Mouse (Mus musculus): ENCODE results near the gene Ddx4. TPM values are rescaled to one million over a fixed set of nuclear protein-coding genes. Genes with fewer than 3 reads are reported as not detected.
"Not testable (repeated sequence)": the region's sequence is repeated elsewhere in the genome, so short reads cannot be mapped to it uniquely, and the experiment has no call there.

Gene Ddx4
- polyA plus RNA-seq, 1 experiment from 2014 or later: 0.41 TPM

GRCm38 (mm10) chr13:112582291-112582690 is 70.0 kb downstream of the Ddx4 start:
- ATAC-seq (ENCODE audit: insufficient number of reproducible peaks, insufficient read depth, low FRiP score, low TSS enrichment, low read depth): no peak
- Histone ChIP-seq H3K27me3 (no peaks in the 10 kb centered on the region), H3K4me3 (no peak overlapping the region), H3K9me3 (0 out of 2 replicates have a peak, but pooled peaks cover 3% of the 10 kb centered on the region), H3K27ac (no peak overlapping the region), H3K9ac (no peak overlapping the region), H3K4me2 (no peak overlapping the region), H3K4me1 (peaks cover 11% of the 10 kb centered on the region; the same call in 1 of the 2 replicates), H3K36me3 (no peaks in the 10 kb centered on the region)
- WGBS: 86% methylated on average over 8 of the region's 8 CpGs

GRCm38 (mm10) chr13:112581796-112582195 is 70.5 kb downstream of the Ddx4 start:
- Histone ChIP-seq H3K9me3 (0 out of 2 replicates have a peak, but pooled peaks cover 3% of the 10 kb centered on the region), H3K9ac (no peak overlapping the region), H3K27me3 (no peaks in the 10 kb centered on the region), H3K4me1 (peaks cover 11% of the 10 kb centered on the region; the same call in 1 of the 2 replicates), H3K4me3 (no peak overlapping the region), H3K4me2 (no peak overlapping the region), H3K27ac (no peak overlapping the region), H3K36me3 (no peaks in the 10 kb centered on the region)
- no peak for ATAC-seq (ENCODE audit: insufficient number of reproducible peaks, insufficient read depth, low FRiP score, low TSS enrichment, low read depth)
- 78% methylated on average over 3 of the region's 3 CpGs for WGBS

- H3K4me2 ChIP-seq: no peak overlapping the region
- H3K4me3 ChIP-seq: no peak overlapping the region
- 31% methylated on average over 11 of the region's 11 CpGs for WGBS
- H3K27me3 ChIP-seq: no peaks in the 10 kb centered on the region
- no peak for ATAC-seq (ENCODE audit: insufficient number of reproducible peaks, insufficient read depth, low FRiP score, low TSS enrichment, low read depth)
- peaks cover 11% of the 10 kb centered on the region; the same call in 1 of the 2 replicates for H3K4me1 ChIP-seq
- no peak overlapping the region for H3K27ac ChIP-seq
- H3K9me3 ChIP-seq: 0 out of 2 replicates have a peak, but pooled peaks cover 3% of the 10 kb centered on the region
- no peaks in the 10 kb centered on the region for H3K36me3 ChIP-seq
- no peak overlapping the region for H3K9ac ChIP-seq
Observed at GRCm38 (mm10) chr13:112580590-112581320, 71.5 kb downstream of the Ddx4 start.

- H3K36me3 ChIP-seq; H3K27ac ChIP-seq; H3K4me3 ChIP-seq; H3K4me2 ChIP-seq; ATAC-seq (ENCODE audit: insufficient number of reproducible peaks, insufficient read depth, low FRiP score, low TSS enrichment, low read depth); H3K9me3 ChIP-seq; H3K9ac ChIP-seq; H3K27me3 ChIP-seq: not testable (repeated sequence)
- peaks cover 11% of the 10 kb centered on the region; the same call in 1 of the 2 replicates for H3K4me1 ChIP-seq
- WGBS: 84% methylated on average over 11 of the region's 11 CpGs
Observed at GRCm38 (mm10) chr13:112578041-112578440, 74.2 kb downstream of the Ddx4 start.

- no peak for ATAC-seq (ENCODE audit: insufficient number of reproducible peaks, insufficient read depth, low FRiP score, low TSS enrichment, low read depth)
Observed at GRCm38 (mm10) chr13:112573800-112574199, 78.5 kb downstream of the Ddx4 start.

GRCm38 (mm10) chr13:112570768-112571167 is 81.5 kb downstream of the Ddx4 start:
- no peak for ATAC-seq (ENCODE audit: insufficient number of reproducible peaks, insufficient read depth, low FRiP score, low TSS enrichment, low read depth)
- H3K9ac ChIP-seq: no peak overlapping the region
- 83% methylated on average over 5 of the region's 5 CpGs for WGBS

More at GRCm38 (mm10) chr13:112573800-112574199, 78.5 kb downstream of the Ddx4 start:
- Histone ChIP-seq H3K27me3 (no peaks in the 10 kb centered on the region), H3K36me3 (no peaks in the 10 kb centered on the region), H3K9me3 (0 out of 2 replicates have a peak, but pooled peaks cover 3% of the 10 kb centered on the region), H3K4me3 (no peak overlapping the region), H3K4me2 (no peak overlapping the region), H3K27ac (no peak overlapping the region), H3K4me1 (no peaks in the 10 kb centered on the region), H3K9ac (no peak overlapping the region)

GRCm38 (mm10) chr13:112569606-112570005 is 82.7 kb downstream of the Ddx4 start:
- Histone ChIP-seq H3K36me3 (no peaks in the 10 kb centered on the region), H3K4me2 (no peak overlapping the region), H3K9me3 (no peaks in the 10 kb centered on the region), H3K27me3 (no peaks in the 10 kb centered on the region), H3K9ac (no peak overlapping the region), H3K4me1 (no peaks in the 10 kb centered on the region), H3K4me3 (no peak overlapping the region), H3K27ac (no peak overlapping the region)
- WGBS: 61% methylated on average over 4 of the region's 4 CpGs
- no peak for ATAC-seq (ENCODE audit: insufficient number of reproducible peaks, insufficient read depth, low FRiP score, low TSS enrichment, low read depth)

More at GRCm38 (mm10) chr13:112570768-112571167, 81.5 kb downstream of the Ddx4 start:
- H3K4me3 ChIP-seq: no peak overlapping the region
- no peaks in the 10 kb centered on the region for H3K36me3 ChIP-seq
- no peak overlapping the region for H3K4me2 ChIP-seq
- H3K9me3 ChIP-seq: no peaks in the 10 kb centered on the region
- H3K4me1 ChIP-seq: no peaks in the 10 kb centered on the region
- H3K27me3 ChIP-seq: no peaks in the 10 kb centered on the region
- no peak overlapping the region for H3K27ac ChIP-seq

GRCm38 (mm10) chr13:112560554-112561138 is 91.6 kb downstream of the Ddx4 start:
- H3K36me3 ChIP-seq: no peaks in the 10 kb centered on the region
- H3K27ac ChIP-seq: no peak overlapping the region
- no peak overlapping the region for H3K4me3 ChIP-seq
- no peak for ATAC-seq (ENCODE audit: insufficient number of reproducible peaks, insufficient read depth, low FRiP score, low TSS enrichment, low read depth)
- no peak overlapping the region for H3K9ac ChIP-seq
- no peaks in the 10 kb centered on the region for H3K9me3 ChIP-seq
- 80% methylated on average over 6 of the region's 6 CpGs for WGBS
- H3K27me3 ChIP-seq: no peaks in the 10 kb centered on the region
- H3K4me1 ChIP-seq: peaks cover 5% of the 10 kb centered on the region; the same call in 1 of the 2 replicates
- no peak overlapping the region for H3K4me2 ChIP-seq

GRCm38 (mm10) chr13:112556501-112556900 is 95.8 kb downstream of the Ddx4 start:
- WGBS: 52% methylated on average over 2 of the region's 2 CpGs
- Histone ChIP-seq H3K27me3 (no peaks in the 10 kb centered on the region), H3K4me3 (no peak overlapping the region), H3K4me1 (peaks cover 8% of the 10 kb centered on the region; the same call in 1 of the 2 replicates), H3K4me2 (no peak overlapping the region), H3K9ac (no peak overlapping the region), H3K9me3 (no peaks in the 10 kb centered on the region), H3K36me3 (no peaks in the 10 kb centered on the region), H3K27ac (no peak overlapping the region)
- ATAC-seq (ENCODE audit: insufficient number of reproducible peaks, insufficient read depth, low FRiP score, low TSS enrichment, low read depth): no peak

GRCm38 (mm10) chr13:112553304-112553703 is 99.0 kb downstream of the Ddx4 start:
- no peak overlapping the region for H3K4me3 ChIP-seq
- no peaks in the 10 kb centered on the region for H3K9me3 ChIP-seq
- no peaks in the 10 kb centered on the region for H3K27me3 ChIP-seq
- no peaks in the 10 kb centered on the region for H3K36me3 ChIP-seq
- H3K9ac ChIP-seq: no peak overlapping the region
- ATAC-seq (ENCODE audit: insufficient number of reproducible peaks, insufficient read depth, low FRiP score, low TSS enrichment, low read depth): no peak
- 85% methylated on average over 5 of the region's 5 CpGs for WGBS
- H3K27ac ChIP-seq: no peak overlapping the region
- H3K4me2 ChIP-seq: no peak overlapping the region
- H3K4me1 ChIP-seq: peaks cover 3% of the 10 kb centered on the region; the same call in 1 of the 2 replicates

- ATAC-seq (ENCODE audit: insufficient number of reproducible peaks, insufficient read depth, low FRiP score, low TSS enrichment, low read depth): no peak
- H3K4me1 ChIP-seq: peaks cover 3% of the 10 kb centered on the region; the same call in 1 of the 2 replicates
- H3K4me3 ChIP-seq: no peak overlapping the region
- WGBS: 84% methylated on average over 7 of the region's 7 CpGs
- no peaks in the 10 kb centered on the region for H3K9me3 ChIP-seq
- H3K36me3 ChIP-seq: no peaks in the 10 kb centered on the region
- H3K4me2 ChIP-seq: no peak overlapping the region
- no peak overlapping the region for H3K27ac ChIP-seq
- H3K9ac ChIP-seq: no peak overlapping the region
- H3K27me3 ChIP-seq: no peaks in the 10 kb centered on the region
Observed at GRCm38 (mm10) chr13:112551641-112552548, 100.4 kb downstream of the Ddx4 start.
